Mouse (Mus musculus) myocyte (in vitro differentiated cells): ENCODE data around the gene Klhl8.
"Not testable (repeated sequence)": the region's sequence is repeated elsewhere in the genome, so short reads cannot be mapped to it uniquely, and the experiment has no call there.

ENCODE experiments used
- E2F4 ChIP-seq: IDR thresholded peaks from one replicate; pipeline ENCODE4 v1.6.1; 2011; ENCODE audit warnings: mild to moderate bottlenecking, control low read depth, moderate library complexity; ENCODE audit not compliant: insufficient read depth
- MAX ChIP-seq: IDR thresholded peaks from one replicate; pipeline ENCODE4 v1.6.1; 2011; ENCODE audit warnings: low read depth, mild to moderate bottlenecking, control low read depth
- MYOD1 ChIP-seq, 3 experiments: IDR thresholded peaks; one replicate each; pipeline ENCODE4 v1.6.1; 2011; ENCODE audit warnings: control low read depth in 2 of 3, low read depth in 2 of 3, mild to moderate bottlenecking in 2 of 3, moderate library complexity in 1 of 3; ENCODE audit not compliant: insufficient read length in 2 of 3, control insufficient read depth in 1 of 3
- MYOG ChIP-seq, 3 experiments: IDR thresholded peaks; one replicate each; pipeline ENCODE4 v1.6.1; 2011; ENCODE audit warnings: control low read depth in 2 of 3, low read depth in 2 of 3, mild to moderate bottlenecking in 2 of 3; ENCODE audit not compliant: insufficient read length in 2 of 3, control insufficient read depth in 1 of 3, insufficient read depth in 1 of 3
- POLR2A ChIP-seq: IDR thresholded peaks from one replicate; pipeline ENCODE4 v1.6.1; 2011; ENCODE audit warnings: low read depth, mild to moderate bottlenecking, control low read depth, moderate library complexity; ENCODE audit not compliant: insufficient read length
- REST ChIP-seq: IDR thresholded peaks from one replicate; pipeline ENCODE4 v1.6.1; 2011; ENCODE audit warnings: mild to moderate bottlenecking, control low read depth, moderate library complexity; ENCODE audit not compliant: insufficient read depth, insufficient read length
- TCF12 ChIP-seq: IDR thresholded peaks from one replicate; pipeline ENCODE4 v1.6.1; 2011; ENCODE audit warnings: mild to moderate bottlenecking, control low read depth; ENCODE audit not compliant: poor library complexity, insufficient read depth, severe bottlenecking
- USF1 ChIP-seq: IDR thresholded peaks from one replicate; pipeline ENCODE4 v1.6.1; 2011; ENCODE audit warnings: low read depth, mild to moderate bottlenecking, control low read depth, moderate library complexity

GRCm38 (mm10) chr5:103931924-103932323, 20.9 kb upstream of the Klhl8 start:
- not testable (repeated sequence) for TF ChIP-seq E2F4; POLR2A; TCF12; MYOD1 (IDR thresholded peaks at IDR 0.05; ENCODE audit: control insufficient read depth in 1 of 3, insufficient read length in 2 of 3, low read depth in 2 of 3); MYOG (IDR thresholded peaks at IDR 0.05; ENCODE audit: control insufficient read depth in 1 of 3, insufficient read depth in 1 of 3, insufficient read length in 2 of 3, low read depth in 2 of 3); USF1; MAX; REST
